ENCODE assay signal across 10 mouse cellular contexts in genomic region chr14:121317312-121317671, GRCm38 (mm10).
DNase-seq lines count a peak whose midpoint lies in the region; ATAC-seq and TF ChIP-seq lines count a peak whose summit lies in the region.
"Had no signal": no experiment of that assay in that cellular context is flagged by ENCODE, and none has a peak within 500 bp of the region (broad histone marks: within the 10 kb centered on the region; RNA-seq: fewer than 3 reads in every experiment).

No protein-coding gene starts in this region.

- no peak for TF ChIP-seq CTCF in cerebellum, adult 2 months (IDR thresholded peaks at IDR 0.05; ENCODE audit: borderline replicate concordance, insufficient read depth, low read depth, low read length)

- H3K9me3 ChIP-seq in intestine, embryonic 16.5 days (ENCODE audit: control insufficient read depth, low read length): no peaks in the 10 kb centered on the region
- H3K9me3 ChIP-seq in intestine, embryonic 15.5 days: no peaks in the 10 kb centered on the region
- no peaks in the 10 kb centered on the region for H3K9me3 ChIP-seq in embryonic facial prominence, embryonic 11.5 days (replicated peaks; ENCODE audit: control insufficient read depth, low read length)
- no peaks in the 10 kb centered on the region for H3K9me3 ChIP-seq in limb, embryonic 15.5 days
- H3K9me3 ChIP-seq: megakaryocyte, embryonic 14.5 days had no signal

- no peak for TF ChIP-seq POLR2A in cerebellum, adult 2 months (IDR thresholded peaks at IDR 0.05; ENCODE audit: borderline replicate concordance, insufficient read depth, low read length)

- no peak overlapping the region for H3K9ac ChIP-seq in intestine, embryonic 16.5 days (ENCODE audit: low read depth, low read length)
- H3K9ac ChIP-seq in intestine, embryonic 15.5 days: no peak overlapping the region
- H3K9ac ChIP-seq in embryonic facial prominence, embryonic 11.5 days (replicated peaks; ENCODE audit: low read length): no peak overlapping the region
- H3K9ac ChIP-seq in limb, embryonic 15.5 days: no peak overlapping the region

- no peak overlapping the region for H3K4me3 ChIP-seq in cerebellum, adult 2 months (replicated peaks; ENCODE audit: insufficient read depth, low read depth, low read length)
- H3K4me3 ChIP-seq in intestine, embryonic 16.5 days (ENCODE audit: low read length): no peak overlapping the region
- no peak overlapping the region for H3K4me3 ChIP-seq in intestine, embryonic 15.5 days (replicated peaks)
- H3K4me3 ChIP-seq in embryonic facial prominence, embryonic 11.5 days (ENCODE audit: low read depth, low read length): no peak overlapping the region
- H3K4me3 ChIP-seq in limb, embryonic 15.5 days: no peak overlapping the region
- H3K4me3 ChIP-seq: megakaryocyte, embryonic 14.5 days had no signal

- no peak for DNase-seq in cerebellum, adult 2 months
- no peak for DNase-seq in cerebellum, adult 9-11 months
- DNase-seq in embryonic facial prominence, embryonic 11.5 days (ENCODE audit: low spot score): no peak
- no peak for DNase-seq in adrenal gland, adult (ENCODE audit: inconsistent age in 2 of 2, low spot score in 1 of 2)
- DNase-seq in left cerebral cortex, postnatal 10 days (ENCODE audit: extremely low spot score in 1 of 2, low spot score in 2 of 2): no peak
- DNase-seq: thymus, adult 2 months had no signal

- 0 out of 2 replicates have a peak, but pooled peaks have one; percentile 26 for ATAC-seq in intestine, embryonic 16.5 days
- no peak for ATAC-seq in intestine, embryonic 15.5 days
- 0 out of 2 replicates have a peak, but pooled peaks have one; percentile 17 for ATAC-seq in embryonic facial prominence, embryonic 11.5 days (replicated peaks; ENCODE audit: insufficient number of reproducible peaks, low FRiP score, low TSS enrichment, low read depth)
- ATAC-seq in limb, embryonic 15.5 days (ENCODE audit: insufficient number of reproducible peaks, low FRiP score, low TSS enrichment, low read depth): no peak

- intact Hi-C loops in left cerebral cortex, postnatal 10 days (cut with DNase I): no loop called here

- no peaks in the 10 kb centered on the region for H3K36me3 ChIP-seq in intestine, embryonic 16.5 days (ENCODE audit: control insufficient read depth, insufficient read depth, low read length)
- no peaks in the 10 kb centered on the region for H3K36me3 ChIP-seq in intestine, embryonic 15.5 days
- H3K36me3 ChIP-seq in embryonic facial prominence, embryonic 11.5 days (replicated peaks; ENCODE audit: control insufficient read depth, insufficient read depth, low read depth, low read length): no peaks in the 10 kb centered on the region
- H3K36me3 ChIP-seq in limb, embryonic 15.5 days: no peaks in the 10 kb centered on the region

- WGBS in cerebellum, adult 2 months: 86% methylated on average over 3 of the region's 3 CpGs
- 93% methylated on average over 3 of the region's 3 CpGs for WGBS in intestine, embryonic 16.5 days
- WGBS in intestine, embryonic 15.5 days: 89% methylated on average over 3 of the region's 3 CpGs
- WGBS in embryonic facial prominence, embryonic 11.5 days: 81% methylated on average over 3 of the region's 3 CpGs
- 86% methylated on average over 3 of the region's 3 CpGs for WGBS in limb, embryonic 15.5 days

- H3K27me3 ChIP-seq in cerebellum, adult 2 months (ENCODE audit: control insufficient read depth, insufficient read depth, low read length): no peaks in the 10 kb centered on the region
- H3K27me3 ChIP-seq in intestine, embryonic 16.5 days (replicated peaks; ENCODE audit: control insufficient read depth, insufficient read depth, low read length): no peaks in the 10 kb centered on the region
- no peaks in the 10 kb centered on the region for H3K27me3 ChIP-seq in intestine, embryonic 15.5 days (replicated peaks)
- H3K27me3 ChIP-seq in embryonic facial prominence, embryonic 11.5 days (ENCODE audit: control insufficient read depth, insufficient read depth, low read length): no peaks in the 10 kb centered on the region
- no peaks in the 10 kb centered on the region for H3K27me3 ChIP-seq in limb, embryonic 15.5 days
- H3K27me3 ChIP-seq: megakaryocyte, embryonic 14.5 days had no signal

- H3K4me2 ChIP-seq in intestine, embryonic 16.5 days (ENCODE audit: low read depth, low read length): no peak overlapping the region
- no peak overlapping the region for H3K4me2 ChIP-seq in intestine, embryonic 15.5 days (replicated peaks)
- H3K4me2 ChIP-seq in embryonic facial prominence, embryonic 11.5 days (ENCODE audit: low read depth, low read length): no peak overlapping the region
- H3K4me2 ChIP-seq in limb, embryonic 15.5 days: no peak overlapping the region

- peaks cover 16% of the 10 kb centered on the region for H3K4me1 ChIP-seq in cerebellum, adult 2 months (ENCODE audit: control insufficient read depth, insufficient read depth, low read length)
- peaks cover 37% of the 10 kb centered on the region for H3K4me1 ChIP-seq in intestine, embryonic 16.5 days (ENCODE audit: control insufficient read depth, insufficient read depth, low read length)
- H3K4me1 ChIP-seq in intestine, embryonic 15.5 days (replicated peaks): peaks cover 28% of the 10 kb centered on the region
- H3K4me1 ChIP-seq in embryonic facial prominence, embryonic 11.5 days (ENCODE audit: control insufficient read depth, insufficient read depth, low read length): no peaks in the 10 kb centered on the region; the same call in 1 of the 2 replicates
- peaks cover 42% of the 10 kb centered on the region for H3K4me1 ChIP-seq in limb, embryonic 15.5 days

- H3K27ac ChIP-seq in cerebellum, adult 2 months (ENCODE audit: insufficient read depth, low read length): 0 out of 2 replicates have a peak overlapping the region, but pooled peaks have one; percentile 3
- no peak overlapping the region for H3K27ac ChIP-seq in intestine, embryonic 16.5 days (ENCODE audit: low read length)
- no peak overlapping the region for H3K27ac ChIP-seq in intestine, embryonic 15.5 days
- H3K27ac ChIP-seq in embryonic facial prominence, embryonic 11.5 days (replicated peaks; ENCODE audit: low read depth, low read length): no peak overlapping the region
- peak overlapping the region; percentile 50; the same call in 1 of the 2 replicates for H3K27ac ChIP-seq in limb, embryonic 15.5 days

Comparison
In these comparisons a context has a peak if more than half of its experiments do, and no peak if none do; other contexts are left out.
1. ATAC-seq: peak in intestine, embryonic 16.5 days (single experiment) and embryonic facial prominence, embryonic 11.5 days (single experiment); none in intestine, embryonic 15.5 days (single experiment) and limb, embryonic 15.5 days (single experiment).
2. H3K27ac ChIP-seq: peak in cerebellum, adult 2 months (single experiment) and limb, embryonic 15.5 days (single experiment); none in intestine, embryonic 16.5 days (single experiment), intestine, embryonic 15.5 days (single experiment) and embryonic facial prominence, embryonic 11.5 days (single experiment).